Mouse (Mus musculus) CH12.LX (cell line): ENCODE results near the gene Ptch2.

Source experiments
- BHLHE40 ChIP-seq: IDR thresholded peaks from 2 replicates; pipeline ENCODE4 v1.6.1; 2011; ENCODE audit warnings: mild to moderate bottlenecking, low read depth, low read length, improper control_type of control experiment
- CHD2 ChIP-seq: IDR thresholded peaks from 2 replicates; pipeline ENCODE4 v1.6.1; 2011; ENCODE audit warnings: low read length, improper control_type of control experiment
- CTCF ChIP-seq, 2 experiments: IDR thresholded peaks in 1 of 2; conservative IDR thresholded peaks in 1 of 2; 2 replicates each; pipeline ENCODE4 v1.5.1; 2011 to 2012; ENCODE audit warnings: low read depth in 2 of 2, low read length in 2 of 2, improper control_type of control experiment in 1 of 2, inconsistent platforms in 1 of 2, mild to moderate bottlenecking in 1 of 2, moderate library complexity in 1 of 2
- E2F4 ChIP-seq: IDR thresholded peaks from 2 replicates; pipeline ENCODE4 v1.6.1; 2011; ENCODE audit warnings: low read depth, low read length, improper control_type of control experiment; ENCODE audit not compliant: insufficient replicate concordance
- ELF1 ChIP-seq: IDR thresholded peaks from 2 replicates; pipeline ENCODE4 v1.6.1; 2014; ENCODE audit warnings: low read depth, mild to moderate bottlenecking, inconsistent platforms, low read length, improper control_type of control experiment
- MAFK ChIP-seq: IDR thresholded peaks from 2 replicates; pipeline ENCODE4 v1.6.1; 2011; ENCODE audit warnings: low read length, improper control_type of control experiment; ENCODE audit not compliant: insufficient replicate concordance
- MEF2A ChIP-seq: IDR thresholded peaks from 2 replicates; pipeline ENCODE4 v1.6.1; 2014; ENCODE audit warnings: low read depth, mild to moderate bottlenecking, inconsistent platforms, low read length, improper control_type of control experiment, borderline replicate concordance
- POLR2A ChIP-seq: IDR thresholded peaks from 2 replicates; pipeline ENCODE4 v1.6.1; 2011; ENCODE audit warnings: low read depth, mild to moderate bottlenecking, improper control_type of control experiment, low read length
- POLR2AphosphoS2 ChIP-seq: IDR thresholded peaks from 2 replicates; pipeline ENCODE4 v1.6.1; 2011; ENCODE audit warnings: low read depth, low read length, improper control_type of control experiment
- TCF12 ChIP-seq: IDR thresholded peaks from 2 replicates; pipeline ENCODE4 v1.6.1; 2014; ENCODE audit warnings: low read depth, mild to moderate bottlenecking, inconsistent platforms, low read length, improper control_type of control experiment
- USF1 ChIP-seq: IDR thresholded peaks from 2 replicates; pipeline ENCODE4 v1.6.1; 2014; ENCODE audit warnings: low read depth, mild to moderate bottlenecking, inconsistent platforms, low read length, improper control_type of control experiment
- ZC3H11A ChIP-seq: IDR thresholded peaks from 2 replicates; pipeline ENCODE4 v1.6.1; 2012; ENCODE audit warnings: low read depth, mild to moderate bottlenecking, inconsistent platforms, low read length, improper control_type of control experiment
- ZNF384 ChIP-seq: IDR thresholded peaks from 2 replicates; pipeline ENCODE4 v1.6.1; 2012; ENCODE audit warnings: low read depth, low read length, improper control_type of control experiment, inconsistent platforms

- TF ChIP-seq MEF2A (no peak), CHD2 (no peak), MAFK (no peak), CTCF (conservative IDR thresholded peaks at IDR 0.05 in 1 of 2, IDR thresholded peaks at IDR 0.05 in 1 of 2; ENCODE audit: low read depth in 2 of 2, low read length in 2 of 2) (no peak), POLR2A (no peak), ELF1 (no peak), ZNF384 (peak; percentile 72), TCF12 (no peak), USF1 (no peak), POLR2AphosphoS2 (no peak), BHLHE40 (no peak), E2F4 (no peak), ZC3H11A (no peak)
These were observed 26.2 kb upstream of the Ptch2 start for GRCm38 (mm10) chr4:117069647-117070046.
